Mouse (Mus musculus) thymus, adult 2 months (tissue): ENCODE measurements around the gene Tmem132b.

Experiments used
- CTCF ChIP-seq: fragments of 200-500 bp; IDR thresholded peaks from 2 replicates; pipeline ENCODE4 v1.5.1; 2012; ENCODE audit warnings: mild to moderate bottlenecking, control low read depth, low read length, moderate library complexity, borderline replicate concordance; ENCODE audit not compliant: control insufficient read depth, poor library complexity, insufficient read depth; ENCODE audit errors: extremely low read depth
- POLR2A ChIP-seq: fragments of 200-500 bp; IDR thresholded peaks from 2 replicates; pipeline ENCODE4 v1.6.1; 2012; ENCODE audit warnings: mild to moderate bottlenecking, low read length, control low read depth, moderate library complexity; ENCODE audit not compliant: control insufficient read depth, poor library complexity, insufficient read depth; ENCODE audit errors: extremely low read depth

DNA sequence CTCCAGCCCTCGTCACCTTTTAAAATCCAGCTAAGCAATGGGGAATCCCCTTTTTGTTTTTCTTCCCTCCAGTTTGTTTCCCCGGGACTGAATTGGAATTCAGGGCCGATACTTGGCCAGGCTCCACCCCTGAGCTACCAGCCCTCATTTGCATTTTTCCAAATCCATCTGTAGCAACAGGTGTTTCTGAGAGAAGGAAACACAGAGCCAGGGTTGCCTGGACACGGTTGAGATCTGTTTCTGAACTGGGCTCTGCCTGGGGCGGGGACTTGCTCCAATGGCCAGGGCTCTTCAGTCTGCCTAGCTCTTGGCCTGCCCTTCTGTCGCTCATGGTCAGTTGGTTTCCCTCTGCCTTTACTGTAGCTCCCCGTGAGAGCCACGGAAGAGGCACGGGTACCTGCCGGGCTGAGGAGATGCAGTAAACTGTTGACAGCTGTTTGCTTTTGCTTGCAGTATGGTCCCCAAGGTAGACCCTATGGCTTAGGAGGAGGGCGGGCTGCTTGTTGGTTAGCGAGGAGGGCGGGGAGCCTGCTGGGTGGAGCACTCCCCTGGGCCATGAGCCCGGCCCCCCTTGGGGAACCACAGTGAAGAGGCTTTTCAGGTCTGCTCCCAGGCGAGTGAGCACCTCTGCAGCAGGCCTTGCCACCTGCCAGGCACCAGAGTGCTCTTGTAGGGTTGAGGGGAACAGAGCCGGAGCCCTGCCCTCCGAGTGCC lies 39.0 kb upstream of the Tmem132b start:
- no peak for TF ChIP-seq CTCF
- no peak for TF ChIP-seq POLR2A
